Mouse (Mus musculus): ENCODE measurements around the gene Fxyd7.

DNA sequence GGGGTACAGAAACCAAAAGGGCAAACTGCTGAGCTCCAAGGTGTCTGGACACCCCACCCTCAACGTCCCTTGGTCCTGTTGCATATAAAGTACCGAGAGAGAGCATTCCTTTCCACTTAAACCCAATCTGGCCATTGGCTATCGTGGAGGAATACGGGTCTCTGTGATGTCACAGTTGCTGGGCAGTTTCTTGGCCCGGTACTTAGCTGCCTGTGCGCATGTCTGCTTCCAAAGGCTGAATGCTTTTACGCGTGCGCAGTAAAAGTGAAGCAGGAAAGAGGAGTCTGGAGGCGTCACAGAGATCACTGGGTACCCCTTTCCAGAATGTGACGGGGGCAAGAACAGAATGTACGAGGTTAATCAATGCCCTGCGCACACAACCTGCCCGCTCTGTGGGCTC lies 18.2 kb upstream of the Fxyd7 start:
- no peak for TF ChIP-seq CTCF (IDR thresholded peaks at IDR 0.05; ENCODE audit: borderline replicate concordance, insufficient read depth, low read depth, low read length)
- TF ChIP-seq POLR2A (IDR thresholded peaks at IDR 0.05; ENCODE audit: borderline replicate concordance, insufficient read depth, low read length) = no peak

Measured in cerebellum, adult 2 months (tissue).